Mouse (Mus musculus) liver, embryonic 14.5 days (tissue): Measurements from ENCODE around the gene Tmem236. TPM values are rescaled to one million over a fixed set of nuclear protein-coding genes. Genes with fewer than 3 reads are reported as not detected.

Experiments used
- ATAC-seq: fragments of 200-750 bp; cut with Nextera tagmentation; 2 replicates; pipeline ENCODE4 v1.8.0; 2017; ENCODE audit warnings: moderate number of reproducible peaks, mild to moderate bottlenecking, moderate library complexity; ENCODE audit not compliant: insufficient read depth
- DNase-seq, 3 experiments: peaks; one replicate each; pipeline ENCODE4 v3.0.0-alpha.2; 2012 to 2013; ENCODE audit warnings: low read depth in 3 of 3, low spot score in 3 of 3
- H3K27ac ChIP-seq: fragments of 300-500 bp; sonication (generic); 2 replicates; pipeline ENCODE4 v1.5.1; 2014; ENCODE audit warnings: moderate library complexity, mild to moderate bottlenecking, control low read depth, inconsistent platforms
- H3K27me3 ChIP-seq: fragments of 300-500 bp; sonication (generic); 2 replicates; pipeline ENCODE4 v1.6.1; 2014; ENCODE audit warnings: mild to moderate bottlenecking, low read length, moderate library complexity; ENCODE audit not compliant: control insufficient read depth, insufficient read depth
- H3K36me3 ChIP-seq: fragments of 300-500 bp; sonication (generic); replicated peaks from 2 replicates; pipeline ENCODE4 v1.6.1; 2014; ENCODE audit warnings: low read depth; ENCODE audit not compliant: control insufficient read depth, insufficient read depth
- H3K4me1 ChIP-seq, 2 experiments: fragments of 200-500 bp in 1 of 2; fragments of 300-500 bp in 1 of 2; sonication (generic) in 1 of 2; replicated peaks; 2 replicates each; pipeline ENCODE4 v1.6.1; 2012 to 2014; ENCODE audit warnings: antibody characterized with exemption in 1 of 2, inconsistent platforms in 1 of 2, low read length in 1 of 2; ENCODE audit not compliant: control insufficient read depth in 2 of 2, insufficient read depth in 2 of 2
- H3K4me2 ChIP-seq: fragments of 300-500 bp; sonication (generic); 2 replicates; pipeline ENCODE4 v1.6.1; 2014; ENCODE audit warnings: low read depth, mild to moderate bottlenecking, control low read depth, moderate library complexity
- H3K4me3 ChIP-seq, 2 experiments: fragments of 200-500 bp in 1 of 2; fragments of 300-500 bp in 1 of 2; sonication (generic) in 1 of 2; 2 replicates each; pipeline ENCODE4 v1.5.1; 2012 to 2014; ENCODE audit warnings: low read depth in 2 of 2, low read length in 2 of 2, mild to moderate bottlenecking in 2 of 2, control low read depth in 1 of 2, inconsistent platforms in 1 of 2, moderate library complexity in 1 of 2; ENCODE audit not compliant: insufficient read depth in 1 of 2
- H3K9ac ChIP-seq: fragments of 300-500 bp; sonication (generic); replicated peaks from 2 replicates; pipeline ENCODE4 v1.6.1; 2014; ENCODE audit warnings: mild to moderate bottlenecking, control low read depth, moderate library complexity
- H3K9me3 ChIP-seq: fragments of 300-500 bp; sonication (generic); 2 replicates; pipeline ENCODE4 v1.6.1; 2016; ENCODE audit warnings: low read length, mixed read lengths; ENCODE audit not compliant: control insufficient read depth
- CTCF ChIP-seq: IDR thresholded peaks from 2 replicates; pipeline ENCODE4 v1.5.1; 2016; ENCODE audit warnings: antibody characterized with exemption, low read depth, control low read depth
- EP300 ChIP-seq: IDR thresholded peaks from 2 replicates; pipeline ENCODE4 v1.6.1; 2016; ENCODE audit warnings: antibody characterized with exemption, low read depth
- WGBS: fragments of 180-500 bp; shearing (Covaris S2); extraction: QIAGEN DNeasy Blood & Tissue Kit; methylation state at CpG from one replicate; pipeline ENCODE4 v1.1.7; 2014; ENCODE audit not compliant: insufficient replicate concordance; 5-methylcytosine and 5-hydroxymethylcytosine counted together
- polyA plus RNA-seq, 2 experiments: library from polyadenylated mRNA; depleted of rRNA in 1 of 2; stranded (reverse) in 1 of 2; unstranded in 1 of 2; fragments of >200 nt; fragmentation: Nextera tagmentation in 1 of 2; extraction: Ambion mirVana in 1 of 2; gene quantifications; 2 replicates each; pipeline versions ENCODE4 v1.2.1 to v1.2.3; 2012 to 2014

Tmem236 gene
- polyA plus RNA-seq, 2 experiments, result 0.06 to 0.09 TPM

DNA sequence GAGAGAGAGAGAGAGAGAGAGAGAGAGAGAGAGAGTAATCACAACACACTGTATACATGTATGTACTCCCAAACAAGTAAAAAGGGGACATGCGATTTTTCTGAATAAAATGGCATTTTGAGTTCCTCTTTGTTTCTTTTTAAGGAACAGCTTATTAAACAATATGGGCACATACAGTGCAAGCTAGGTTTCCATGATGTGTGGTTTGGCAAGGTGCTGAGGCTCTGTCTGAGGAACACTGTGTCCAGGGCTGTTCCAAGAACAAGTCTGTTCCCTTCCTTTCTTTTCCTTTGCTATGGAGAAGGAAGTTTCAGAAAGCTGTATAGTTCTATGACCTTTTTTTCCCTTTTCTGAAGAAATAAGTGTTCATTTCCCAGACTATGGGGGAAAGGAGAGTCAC, 30.0 kb downstream of the Tmem236 start:
- no peaks in the 10 kb centered on the region for H3K27me3 ChIP-seq
- TF ChIP-seq CTCF (no peak), EP300 (no peak)
- no peak for ATAC-seq

GRCm38 (mm10) chr2:14206798-14207197, 32.5 kb downstream of the Tmem236 start:
- ATAC-seq, result no peak
- 45% methylated on average over 4 of the region's 4 CpGs for WGBS

More for the DNA sequence above, 30.0 kb downstream of the Tmem236 start:
- DNase-seq, result no peak
- Histone ChIP-seq H3K9me3 (no peaks in the 10 kb centered on the region), H3K4me2 (no peak overlapping the region), H3K36me3 (no peaks in the 10 kb centered on the region), H3K4me3 (no peak overlapping the region), H3K4me1 (no peaks in the 10 kb centered on the region), H3K27ac (no peak overlapping the region), H3K9ac (no peak overlapping the region)
- WGBS, result 65% methylated on average over 1 of the region's 1 CpGs

DNA sequence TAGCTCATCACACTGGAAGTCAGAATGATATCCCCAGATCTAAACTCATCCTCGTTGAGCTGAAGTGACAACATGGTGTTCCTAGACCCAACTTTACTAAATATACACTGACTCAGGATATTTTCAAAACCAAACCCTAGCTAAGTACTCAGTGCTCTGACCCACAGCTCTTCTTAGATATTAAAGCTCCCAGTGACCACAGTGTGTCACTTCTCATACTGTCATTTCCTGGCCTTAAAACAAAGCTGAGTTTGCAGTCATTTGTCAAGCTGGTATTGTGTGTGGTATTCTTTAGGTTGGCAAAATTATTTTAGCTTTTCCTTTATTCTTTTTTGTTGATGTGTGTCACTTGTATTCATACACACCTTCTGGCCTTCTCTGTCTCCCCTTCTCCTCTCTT, 36.4 kb downstream of the Tmem236 start:
- 43% methylated on average over 1 of the region's 1 CpGs for WGBS
- Histone ChIP-seq H3K4me3 (no peak overlapping the region), H3K27me3 (no peaks in the 10 kb centered on the region), H3K4me1 (no peaks in the 10 kb centered on the region), H3K9me3 (no peaks in the 10 kb centered on the region), H3K9ac (no peak overlapping the region), H3K27ac (no peak overlapping the region), H3K36me3 (no peaks in the 10 kb centered on the region), H3K4me2 (no peak overlapping the region)
- ATAC-seq (no peak), DNase-seq (no peak)
- TF ChIP-seq CTCF (no peak), EP300 (no peak)

More at GRCm38 (mm10) chr2:14206798-14207197, 32.5 kb downstream of the Tmem236 start:
- Histone ChIP-seq H3K4me1 (no peaks in the 10 kb centered on the region), H3K36me3 (no peaks in the 10 kb centered on the region), H3K27me3 (no peaks in the 10 kb centered on the region), H3K9me3 (no peaks in the 10 kb centered on the region), H3K4me2 (no peak overlapping the region), H3K4me3 (no peak overlapping the region), H3K9ac (no peak overlapping the region), H3K27ac (no peak overlapping the region)
- DNase-seq, result no peak
- TF ChIP-seq EP300 (no peak), CTCF (no peak)

DNA sequence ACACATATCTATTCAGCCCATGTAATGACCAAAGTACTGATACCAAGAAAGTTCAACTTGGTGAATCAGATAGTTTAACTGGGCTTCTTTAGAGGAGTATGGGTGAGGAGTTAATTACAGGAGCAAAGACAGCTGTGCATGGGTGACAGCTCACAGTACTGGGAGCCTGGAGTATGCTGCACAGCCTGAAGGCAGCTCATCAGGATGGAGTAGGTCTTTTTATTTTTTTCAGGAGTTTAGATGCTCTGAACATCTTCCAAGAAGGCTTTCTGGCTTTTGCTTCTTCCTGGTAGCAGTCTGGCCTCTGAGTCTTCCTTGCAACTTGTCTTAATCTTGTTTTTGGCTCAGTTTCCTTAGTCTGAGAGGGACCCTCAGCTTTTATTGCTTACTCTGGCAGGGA, 37.3 kb downstream of the Tmem236 start:
- TF ChIP-seq CTCF (no peak), EP300 (no peak)
- Histone ChIP-seq H3K27me3 (no peaks in the 10 kb centered on the region), H3K4me2 (no peak overlapping the region), H3K36me3 (no peaks in the 10 kb centered on the region), H3K27ac (no peak overlapping the region), H3K9me3 (no peaks in the 10 kb centered on the region), H3K9ac (no peak overlapping the region), H3K4me3 (no peak overlapping the region), H3K4me1 (no peaks in the 10 kb centered on the region)
- ATAC-seq, result no peak
- DNase-seq, result no peak

- Histone ChIP-seq H3K27ac (no peak overlapping the region), H3K4me2 (no peak overlapping the region), H3K9ac (no peak overlapping the region), H3K4me1 (no peaks in the 10 kb centered on the region), H3K36me3 (no peaks in the 10 kb centered on the region), H3K27me3 (no peaks in the 10 kb centered on the region), H3K4me3 (no peak overlapping the region), H3K9me3 (no peaks in the 10 kb centered on the region)
- WGBS, result 51% methylated on average over 3 of the region's 3 CpGs
- ATAC-seq (no peak), DNase-seq (no peak)
- TF ChIP-seq EP300, result no peak
- no peak for TF ChIP-seq CTCF
These were observed 40.4 kb downstream of the Tmem236 start for GRCm38 (mm10) chr2:14214764-14215163.
